Mouse (Mus musculus) E14TG2a.4 (cell line): ENCODE results near the gene Fgfr3.

ENCODE experiments used
- CTCF ChIP-seq: conservative IDR thresholded peaks from 2 replicates; pipeline ENCODE4 v1.5.1; 2014; ENCODE audit warnings: low read length
- NANOG ChIP-seq: IDR thresholded peaks from 2 replicates; pipeline ENCODE4 v1.6.1; 2014; ENCODE audit warnings: borderline replicate concordance, low read length, mixed read lengths
- POU5F1 ChIP-seq: IDR thresholded peaks from 2 replicates; pipeline ENCODE4 v1.6.1; 2014; ENCODE audit warnings: low read length, borderline replicate concordance

- no peak for TF ChIP-seq CTCF
- TF ChIP-seq POU5F1: no peak
- TF ChIP-seq NANOG: no peak
Measured at GRCm38 (mm10) chr5:33743481-33743880, 22.0 kb downstream of the Fgfr3 start.
